Mouse (Mus musculus) ES-Bruce4 (cell line): ENCODE measurements around the gene 1700001J03Rik. TPM values are rescaled to one million over a fixed set of nuclear protein-coding genes. Genes with fewer than 3 reads are reported as not detected.
"Not testable (repeated sequence)": the region's sequence is repeated elsewhere in the genome, so short reads cannot be mapped to it uniquely, and the experiment has no call there.

Experiments used
- H3K27ac ChIP-seq: 2 replicates; pipeline ENCODE4 v1.5.1; 2012; ENCODE audit warnings: low read length, inconsistent platforms; ENCODE audit not compliant: insufficient read depth
- H3K27me3 ChIP-seq: 2 replicates; pipeline ENCODE4 v1.6.1; 2012; ENCODE audit warnings: mild to moderate bottlenecking, low read length, inconsistent platforms; ENCODE audit not compliant: control insufficient read depth, poor library complexity, insufficient read depth, severe bottlenecking
- H3K36me3 ChIP-seq: 2 replicates; pipeline ENCODE4 v1.6.1; 2012; ENCODE audit warnings: inconsistent platforms, mild to moderate bottlenecking, low read length, moderate library complexity; ENCODE audit not compliant: control insufficient read depth, poor library complexity, insufficient read depth, severe bottlenecking
- H3K4me1 ChIP-seq: one replicate; pipeline ENCODE4 v1.8.1; 2011; ENCODE audit warnings: low read length; ENCODE audit not compliant: control insufficient read depth, insufficient read depth
- H3K4me3 ChIP-seq: 2 replicates; pipeline ENCODE4 v1.5.1; 2011; ENCODE audit warnings: low read depth, mild to moderate bottlenecking, low read length
- H3K9ac ChIP-seq: 2 replicates; pipeline ENCODE4 v1.6.1; 2012; ENCODE audit warnings: low read depth, mild to moderate bottlenecking, inconsistent platforms; ENCODE audit not compliant: poor library complexity, severe bottlenecking
- H3K9me3 ChIP-seq: replicated peaks from 2 replicates; pipeline ENCODE4 v1.6.1; 2012; ENCODE audit warnings: mild to moderate bottlenecking, low read length, inconsistent platforms; ENCODE audit not compliant: control insufficient read depth, poor library complexity, insufficient read depth, severe bottlenecking
- CTCF ChIP-seq: IDR thresholded peaks from one replicate; pipeline ENCODE4 v1.8.1; 2011; ENCODE audit warnings: low read depth, low read length
- EP300 ChIP-seq: IDR thresholded peaks from 2 replicates; pipeline ENCODE4 v1.6.1; 2011; ENCODE audit warnings: low read depth, low read length; ENCODE audit not compliant: insufficient read depth
- POLR2A ChIP-seq: IDR thresholded peaks from one replicate; pipeline ENCODE4 v1.8.1; 2011; ENCODE audit warnings: low read length; ENCODE audit not compliant: insufficient read depth
- polyA plus RNA-seq: library from polyadenylated mRNA; stranded (reverse); fragments of >200 nt; gene quantifications from 2 replicates; pipeline ENCODE4 v1.2.4, GENCODE M21; 2011; ENCODE audit warnings: low read depth; ENCODE audit not compliant: missing spikeins, insufficient read depth, insufficient read length

1700001J03Rik gene
- polyA plus RNA-seq, 1 experiment = 0.94 TPM

- Histone ChIP-seq H3K36me3 (no peaks in the 10 kb centered on the region), H3K27ac (no peak overlapping the region), H3K27me3 (no peaks in the 10 kb centered on the region), H3K9me3 (no peaks in the 10 kb centered on the region), H3K9ac (no peak overlapping the region), H3K4me1 (no peaks in the 10 kb centered on the region), H3K4me3 (no peak overlapping the region)
- TF ChIP-seq CTCF (no peak), EP300 (no peak), POLR2A (no peak)
These were observed 5.6 kb upstream of the 1700001J03Rik start for GRCm38 (mm10) chr5:146190501-146191269.

- no peak overlapping the region for H3K4me3 ChIP-seq
- H3K4me1 ChIP-seq = no peaks in the 10 kb centered on the region
- TF ChIP-seq POLR2A = no peak
- TF ChIP-seq EP300 = no peak
- no peak for TF ChIP-seq CTCF
- no peaks in the 10 kb centered on the region for H3K36me3 ChIP-seq
- H3K27me3 ChIP-seq = no peaks in the 10 kb centered on the region
- H3K9me3 ChIP-seq = no peaks in the 10 kb centered on the region
- H3K9ac ChIP-seq = no peak overlapping the region
- no peak overlapping the region for H3K27ac ChIP-seq
These were observed 5.0 kb upstream of the 1700001J03Rik start for GRCm38 (mm10) chr5:146190093-146190492.

- Histone ChIP-seq H3K9ac (no peak overlapping the region), H3K36me3 (no peaks in the 10 kb centered on the region), H3K4me1 (no peaks in the 10 kb centered on the region), H3K27ac (no peak overlapping the region), H3K4me3 (no peak overlapping the region), H3K27me3 (no peaks in the 10 kb centered on the region), H3K9me3 (no peaks in the 10 kb centered on the region)
- TF ChIP-seq EP300 (no peak), POLR2A (no peak), CTCF (no peak)
These were observed 3.6 kb upstream of the 1700001J03Rik start for GRCm38 (mm10) chr5:146188712-146189111.

- Histone ChIP-seq H3K4me3 (no peak overlapping the region), H3K9ac (no peak overlapping the region), H3K4me1 (no peaks in the 10 kb centered on the region), H3K27ac (no peak overlapping the region), H3K36me3 (no peaks in the 10 kb centered on the region), H3K9me3 (no peaks in the 10 kb centered on the region), H3K27me3 (no peaks in the 10 kb centered on the region)
- no peak for TF ChIP-seq POLR2A
- TF ChIP-seq CTCF = peak; percentile 0
- TF ChIP-seq EP300 = no peak
These were observed 3.0 kb upstream of the 1700001J03Rik start for GRCm38 (mm10) chr5:146188144-146188543.

GRCm38 (mm10) chr5:146187441-146187840 is 2.3 kb upstream of the 1700001J03Rik start:
- H3K9ac ChIP-seq, H3K4me1 ChIP-seq, H3K9me3 ChIP-seq, H3K4me3 ChIP-seq, H3K27ac ChIP-seq, H3K36me3 ChIP-seq, H3K27me3 ChIP-seq: not testable (repeated sequence)
- TF ChIP-seq CTCF = peak; percentile 52

GRCm38 (mm10) chr5:146172744-146173143 is 12.4 kb downstream of the 1700001J03Rik start:
- not testable (repeated sequence) for H3K36me3 ChIP-seq, H3K9ac ChIP-seq, H3K4me3 ChIP-seq, H3K4me1 ChIP-seq, H3K27me3 ChIP-seq, H3K27ac ChIP-seq
- H3K9me3 ChIP-seq = peaks cover 11% of the 10 kb centered on the region
- peak; percentile 21 for TF ChIP-seq CTCF

GRCm38 (mm10) chr5:146170621-146171020 is 14.5 kb downstream of the 1700001J03Rik start, which contains the start of gene Gm6309:
Gm6309 (minus strand) TSS chr5:146170721.
- H3K4me1 ChIP-seq, H3K27me3 ChIP-seq, H3K4me3 ChIP-seq, H3K36me3 ChIP-seq, H3K9ac ChIP-seq, H3K27ac ChIP-seq, H3K9me3 ChIP-seq: not testable (repeated sequence)

- not testable (repeated sequence) for H3K9ac ChIP-seq, H3K4me1 ChIP-seq, H3K27ac ChIP-seq, H3K27me3 ChIP-seq, H3K4me3 ChIP-seq, H3K9me3 ChIP-seq, H3K36me3 ChIP-seq
These were observed 24.7 kb downstream of the 1700001J03Rik start, which contains the start of gene Gm5565 for GRCm38 (mm10) chr5:146160439-146160838. Gm5565 (minus strand) TSS chr5:146160539.

- not testable (repeated sequence) for H3K9me3 ChIP-seq, H3K4me1 ChIP-seq, H3K27me3 ChIP-seq, H3K9ac ChIP-seq, H3K36me3 ChIP-seq, H3K27ac ChIP-seq, H3K4me3 ChIP-seq
These were observed 26.8 kb downstream of the 1700001J03Rik start for GRCm38 (mm10) chr5:146158326-146158725.
